Mouse (Mus musculus) c-Kit-negative CD71-positive TER-119-positive erythroid progenitor cells, embryonic 14.5 days (primary cell): ENCODE results near the gene Skp1a.

Experiments used
- DNase-seq: peaks from one replicate; pipeline ENCODE4 v3.0.0-alpha.2; 2013; ENCODE audit warnings: low read depth, low spot score

Gene Skp1a

DNA sequence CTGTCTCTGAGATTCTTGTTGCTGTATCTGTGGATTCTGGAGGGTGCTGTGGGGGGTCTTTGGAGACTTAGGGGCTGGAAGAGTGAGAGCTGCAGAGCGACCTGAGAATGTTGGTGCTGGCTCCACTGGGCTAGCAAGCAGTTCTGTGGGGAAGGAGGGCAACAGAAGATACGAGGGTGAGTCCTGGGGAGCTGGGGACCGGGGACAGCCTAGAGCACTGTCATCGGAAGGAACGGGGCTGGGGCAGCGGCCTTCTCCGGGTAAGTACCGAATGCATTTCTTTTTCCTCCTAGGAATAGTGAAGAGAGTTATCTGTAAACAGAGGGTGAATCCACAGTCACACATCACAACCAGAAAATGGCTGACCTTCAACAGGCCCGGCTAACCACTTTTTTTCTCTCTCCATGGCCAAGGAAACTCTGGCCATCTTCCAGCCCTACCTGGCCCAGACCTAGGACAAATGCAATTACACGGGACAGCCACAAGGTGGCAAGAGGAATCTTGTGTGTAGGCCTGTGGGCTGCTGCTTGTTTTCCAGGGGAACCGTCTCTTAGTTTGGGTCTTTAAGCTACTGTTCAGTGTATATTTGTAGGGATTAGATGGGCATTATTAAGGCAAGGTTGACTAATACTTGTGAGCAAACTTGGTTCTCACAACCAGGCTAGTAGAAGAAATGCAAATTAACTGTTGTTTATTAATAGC, 22.0 kb downstream of the Skp1a start:
- peak; percentile 20 for DNase-seq

DNA sequence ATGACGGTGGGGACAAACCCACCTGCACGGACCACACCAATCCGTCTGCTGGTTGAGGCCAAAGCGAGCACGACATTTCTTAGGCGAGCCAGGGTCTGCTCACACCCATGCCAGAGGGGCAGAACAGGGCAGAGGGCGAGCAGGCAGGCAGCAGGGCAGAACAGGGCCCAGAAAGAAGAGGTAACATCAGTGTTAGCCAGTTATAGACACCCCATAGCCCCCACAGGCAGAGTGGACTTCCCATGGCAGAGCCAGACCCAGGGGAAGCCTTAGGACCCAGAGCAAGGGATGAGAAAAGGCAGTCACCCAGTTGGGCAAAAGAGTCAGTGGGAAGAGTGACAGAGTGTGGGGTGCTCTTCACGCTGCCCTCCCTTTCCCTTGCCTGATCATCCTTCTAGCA, 23.3 kb downstream of the Skp1a start:
- no peak for DNase-seq

DNA sequence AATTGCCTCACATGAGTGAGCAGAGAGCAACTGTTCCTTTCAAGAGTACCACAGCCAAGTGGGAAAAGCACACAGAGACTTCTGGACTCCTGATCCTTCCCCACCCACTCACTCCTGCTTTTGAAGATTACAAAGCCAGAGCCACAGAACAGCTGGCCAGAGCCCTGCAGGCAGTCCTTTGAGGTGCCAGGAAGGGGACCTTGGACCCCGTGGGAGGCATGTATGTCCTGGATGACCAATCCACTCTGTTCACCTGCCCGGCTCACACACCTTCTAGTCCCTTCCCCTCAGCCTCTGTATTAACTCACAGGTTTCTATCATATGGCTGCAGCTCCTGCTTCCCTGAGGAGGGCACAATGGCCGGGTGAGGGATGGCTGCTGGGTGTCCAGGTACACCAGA, 25.6 kb downstream of the Skp1a start:
- DNase-seq: no peak

DNA sequence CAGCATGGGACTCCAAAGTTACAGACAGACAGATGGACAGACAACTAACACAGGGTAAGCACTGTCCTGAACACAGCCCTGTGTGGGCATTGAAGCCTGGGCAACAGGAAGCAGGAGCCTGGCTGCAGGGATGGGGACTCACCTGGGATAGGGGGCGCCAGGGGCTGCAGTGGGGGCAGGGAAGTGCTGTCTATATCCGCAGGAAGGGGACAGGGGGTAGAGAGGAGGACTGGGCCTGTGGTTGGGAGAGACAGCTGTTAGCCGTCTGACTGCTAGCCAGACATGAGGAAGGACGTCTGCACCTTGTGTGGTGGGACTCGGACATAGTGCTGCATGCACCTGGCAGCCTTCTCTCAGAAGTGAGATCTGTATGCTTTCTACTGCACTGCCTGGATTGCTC, 26.9 kb downstream of the Skp1a start:
- no peak for DNase-seq

GRCm38 (mm10) chr11:52260878-52261277, 29.1 kb downstream of the Skp1a start:
- DNase-seq: no peak

DNA sequence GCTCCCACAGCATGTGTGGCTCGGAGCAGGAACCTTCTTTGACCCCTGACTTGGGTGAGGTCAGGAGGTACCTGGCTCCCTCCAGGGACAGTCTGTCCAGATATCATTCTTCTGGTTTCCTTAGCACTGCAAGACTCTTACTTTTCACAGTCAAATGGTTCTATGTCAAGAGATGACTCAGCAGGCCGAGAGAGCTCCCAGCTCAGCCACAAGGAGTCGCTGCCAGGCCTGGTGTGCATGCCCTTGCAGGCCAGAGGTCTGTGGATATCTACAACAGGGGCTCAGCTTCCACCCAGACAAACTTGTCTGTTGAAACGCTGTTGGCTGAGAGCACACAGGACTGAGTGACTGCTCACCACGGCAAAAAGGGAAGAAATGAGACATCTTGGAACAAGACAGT, 30.1 kb downstream of the Skp1a start:
- no peak for DNase-seq

- no peak for DNase-seq
Observed at GRCm38 (mm10) chr11:52262338-52262737, 30.5 kb downstream of the Skp1a start.

DNA sequence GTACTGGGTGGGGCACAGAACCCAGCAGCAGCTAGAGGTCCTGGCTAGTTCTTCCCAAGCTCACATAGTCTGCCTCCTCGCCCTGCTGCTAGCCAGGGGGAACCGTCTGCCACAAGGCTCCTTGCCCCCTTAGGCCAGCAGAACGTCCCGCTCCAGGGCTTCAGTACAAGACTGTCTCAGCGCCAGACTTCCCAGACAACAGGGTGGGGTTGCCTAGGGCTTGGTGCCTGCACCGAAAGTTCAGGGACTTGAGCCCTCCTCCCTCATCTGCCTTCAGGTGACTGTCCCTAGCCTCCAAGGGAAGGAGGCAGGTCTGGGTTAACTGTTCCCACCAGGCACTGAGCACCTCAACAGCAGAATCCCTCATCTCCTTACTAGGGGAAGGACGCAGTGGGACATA, 33.1 kb downstream of the Skp1a start:
- DNase-seq: no peak

DNA sequence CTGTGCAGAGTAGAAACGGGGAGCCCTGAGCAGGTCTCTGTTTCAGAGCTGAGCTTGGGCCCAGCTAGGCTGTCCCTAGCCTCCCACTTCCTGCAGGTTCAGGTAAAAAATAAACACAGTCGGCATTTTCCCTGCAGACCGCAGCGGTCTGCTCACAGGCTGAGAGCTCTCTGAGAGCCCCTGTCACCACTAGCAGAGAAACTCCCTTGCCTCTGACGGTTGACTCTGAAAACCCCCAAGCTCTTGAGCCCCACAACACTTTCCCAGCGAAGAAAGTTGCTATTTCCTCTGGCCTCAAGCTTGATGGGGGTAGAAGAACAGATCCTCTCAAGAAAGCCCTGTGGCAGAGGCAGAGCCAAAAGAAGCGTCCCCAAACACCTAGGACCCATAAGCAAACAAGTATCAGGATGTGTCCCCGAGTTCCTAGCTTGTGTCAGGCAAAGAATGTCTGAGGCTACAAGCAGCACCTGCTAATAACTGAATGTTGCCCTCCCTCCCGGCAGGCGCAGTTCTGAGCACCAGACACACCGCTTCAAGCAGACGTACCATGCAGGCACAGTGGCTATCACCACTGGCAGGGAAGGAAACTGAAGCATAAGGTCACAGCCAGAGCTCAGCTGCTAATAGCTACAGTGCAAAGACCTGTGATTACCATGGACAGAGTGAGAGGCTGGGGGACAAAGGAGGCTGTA, 34.0 kb downstream of the Skp1a start:
- no peak for DNase-seq

- no peak for DNase-seq
Observed at GRCm38 (mm10) chr11:52267271-52267670, 35.5 kb downstream of the Skp1a start.

GRCm38 (mm10) chr11:52268104-52268835, 36.5 kb downstream of the Skp1a start:
- DNase-seq: no peak

DNA sequence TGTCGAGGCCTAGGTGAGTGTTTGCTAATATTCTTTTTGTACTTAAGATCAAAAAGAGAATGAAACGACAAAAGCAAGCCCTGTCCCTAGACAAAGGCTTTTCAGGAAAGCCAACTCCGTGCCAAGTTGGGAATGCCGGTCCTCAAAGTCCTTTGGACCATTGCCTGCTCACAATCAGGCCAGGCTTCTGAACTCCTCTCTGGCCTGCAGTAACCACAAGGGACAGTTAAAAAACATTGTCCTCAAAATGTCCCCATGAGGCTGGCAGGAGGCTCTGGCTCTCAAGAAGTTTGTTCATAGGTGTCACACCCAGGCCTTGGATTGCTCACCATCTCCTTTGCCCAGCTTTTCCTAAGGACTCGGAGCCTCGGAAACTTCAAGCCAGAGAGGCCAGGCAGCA, 38.0 kb downstream of the Skp1a start:
- DNase-seq: no peak

- DNase-seq: no peak
Observed at GRCm38 (mm10) chr11:52271765-52272495, 40.1 kb downstream of the Skp1a start.

DNA sequence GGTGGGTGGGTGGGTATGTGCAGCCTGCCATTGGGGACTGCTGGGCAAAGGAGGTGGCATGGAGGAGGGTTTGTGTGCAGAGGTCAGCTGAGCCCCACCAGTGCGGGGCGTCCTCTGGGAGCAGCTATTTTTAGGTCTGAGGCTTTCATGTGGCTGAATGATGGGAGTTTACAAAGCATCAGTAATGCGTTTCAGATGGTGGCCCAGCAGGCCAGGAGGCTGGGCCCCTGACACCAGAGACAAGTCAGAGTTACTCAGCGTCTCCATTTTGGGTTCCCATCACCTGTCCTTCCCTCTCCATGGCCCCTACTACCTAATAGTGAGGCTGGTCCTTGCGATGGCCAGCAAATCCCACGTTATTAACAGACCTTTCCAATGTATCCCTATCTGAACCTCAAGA, 40.8 kb downstream of the Skp1a start:
- no peak for DNase-seq

DNA sequence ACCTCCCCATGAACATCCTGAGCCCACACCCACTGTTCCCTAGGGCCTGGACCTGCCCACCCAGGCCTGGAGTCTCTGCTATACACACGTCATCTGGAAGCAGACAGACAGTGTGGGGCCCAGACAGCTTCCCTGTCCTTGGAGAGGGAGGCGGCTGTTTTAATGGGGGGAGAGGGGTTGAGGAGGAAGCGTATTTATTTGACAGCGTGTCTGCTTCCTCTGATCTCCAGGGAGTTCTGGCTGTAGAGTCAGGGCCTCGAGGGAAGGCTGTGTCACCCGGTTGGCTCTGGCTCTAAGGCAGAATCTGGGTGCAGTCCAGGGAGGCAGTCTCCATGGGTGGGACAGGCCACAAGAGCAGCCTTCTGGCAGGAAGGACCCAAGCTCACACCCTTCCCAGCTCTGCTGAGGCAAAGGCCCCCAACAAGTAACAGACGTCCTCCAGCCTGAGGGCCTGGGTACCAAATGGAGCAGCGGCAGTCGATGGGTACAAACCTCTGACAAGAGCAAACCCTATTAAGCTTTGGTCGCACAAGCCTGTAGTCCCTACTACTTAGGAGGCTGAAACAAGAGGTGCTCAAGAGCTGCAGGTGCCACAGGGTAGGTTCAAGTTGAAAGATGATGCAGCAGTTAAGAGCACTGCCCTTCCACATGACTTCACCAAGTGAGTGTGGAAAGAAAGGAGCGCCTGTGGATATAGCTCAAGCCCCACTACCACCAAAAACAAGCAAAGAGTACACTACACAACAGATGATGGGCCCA, 41.6 kb downstream of the Skp1a start:
- DNase-seq: no peak

GRCm38 (mm10) chr11:52273942-52274330, 42.1 kb downstream of the Skp1a start:
- DNase-seq: no peak

- no peak for DNase-seq
Observed at GRCm38 (mm10) chr11:52274456-52275112, 42.8 kb downstream of the Skp1a start.

GRCm38 (mm10) chr11:52275366-52275765, 43.6 kb downstream of the Skp1a start:
- DNase-seq: no peak

DNA sequence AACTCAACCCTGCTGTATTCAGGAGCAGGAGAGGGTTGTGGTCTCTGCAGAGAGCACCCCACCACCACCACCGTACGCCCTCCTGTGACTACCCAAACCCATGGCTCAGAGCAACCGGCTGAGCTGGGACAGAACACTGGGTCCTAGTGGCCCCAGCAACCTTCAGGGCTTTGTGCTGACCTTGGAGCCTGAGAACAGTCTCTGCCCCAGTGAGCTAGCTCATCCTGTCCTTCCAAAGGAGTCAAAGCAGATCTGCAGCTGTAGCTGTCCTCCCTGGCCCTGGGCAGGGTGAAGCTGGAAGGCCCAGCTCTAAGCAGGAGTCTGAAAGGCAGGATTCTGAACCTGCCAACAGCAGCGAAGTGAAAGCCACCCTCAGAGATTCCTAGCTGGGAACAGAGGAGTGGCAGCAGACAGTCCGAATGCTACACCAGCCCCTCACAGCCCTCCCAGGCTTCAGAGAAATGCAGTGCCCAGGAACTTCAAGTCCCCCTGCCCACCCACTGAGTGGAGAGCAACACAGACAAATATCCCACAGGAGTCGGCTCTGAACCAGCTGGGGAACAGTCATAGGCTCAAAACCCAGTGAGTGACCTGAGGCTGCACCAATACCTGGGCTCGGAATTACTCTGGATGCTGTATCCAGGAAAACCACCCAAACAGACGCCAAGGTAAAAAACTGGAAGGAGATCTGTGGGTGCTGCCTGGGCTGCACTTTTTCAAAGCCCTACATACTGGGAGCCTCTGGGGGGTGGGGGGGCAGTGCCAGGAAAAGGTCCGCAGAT, 44.2 kb downstream of the Skp1a start:
- no peak for DNase-seq

- no peak for DNase-seq
Observed at GRCm38 (mm10) chr11:52276961-52277391, 45.2 kb downstream of the Skp1a start.
